Mouse (Mus musculus): Measurements from ENCODE around the gene Syp.

GRCm38 (mm10) chrX:7617889-7618551 is 20.3 kb upstream of the Syp start:
- TF ChIP-seq CTCF (IDR thresholded peaks at IDR 0.05; ENCODE audit: control insufficient read depth, insufficient read depth, insufficient replicate concordance, low read depth, low read length) (no peak), POLR2A (IDR thresholded peaks at IDR 0.05; ENCODE audit: control insufficient read depth, low read depth, low read length) (no peak)

Data from testis, adult 2 months (tissue).